In genomic region chr2:93927701-93928437, GRCm38 (mm10) we compare ENCODE assay signal across 32 mouse cellular contexts. TPM values are rescaled to one million over a fixed set of nuclear protein-coding genes. Genes with fewer than 3 reads are reported as not detected.
DNase-seq lines count a peak whose midpoint lies in the region; ATAC-seq and TF ChIP-seq lines count a peak whose summit lies in the region.
"Had no signal": no experiment of that assay in that cellular context is flagged by ENCODE, and none has a peak within 500 bp of the region (broad histone marks: within the 10 kb centered on the region; RNA-seq: fewer than 3 reads in every experiment).

No protein-coding gene starts in this region.

- peak; percentile 33 to 76 for DNase-seq in adrenal gland, adult (ENCODE audit: inconsistent age in 2 of 2, low spot score in 1 of 2)
- DNase-seq in adrenal gland, postnatal 10 days = no peak
- peak; percentile 48 for DNase-seq in right cerebral cortex, adult 18-20 months
- DNase-seq in right cerebral cortex, postnatal 14 days = no peak
- peak; percentile 98 for DNase-seq in R1 (ENCODE audit: low read depth, low spot score)
- DNase-seq in embryo, embryonic 11 days = no peak
- DNase-seq: cerebellum, adult 2 months; cerebellum, postnatal 25 days; gastrocnemius, postnatal 25 days; heart, postnatal 14 days; kidney, postnatal 25 days; liver; thymus, adult 18-20 months; thymus, postnatal 36 days had no signal

- TF ChIP-seq CTCF in olfactory bulb, adult 2 months (IDR thresholded peaks at IDR 0.05; ENCODE audit: insufficient read depth, low read depth, low read length) = no peak

- ATAC-seq in megakaryocyte, adult 5-6 weeks (ENCODE audit: poor library complexity, severe bottlenecking) = no peak
- ATAC-seq: forebrain, embryonic 14.5 days; intestine, postnatal 0 days had no signal

- no peak overlapping the region for H3K4me3 ChIP-seq in olfactory bulb, adult 2 months (ENCODE audit: insufficient read depth, low read depth, low read length)
- H3K4me3 ChIP-seq: embryonic facial prominence, embryonic 13.5 days; erythroblast, embryonic 14.5 days; heart, embryonic 13.5 days; hindbrain, embryonic 12.5 days; layer of hippocampus, adult 2 months; limb, embryonic 10.5 days; liver, embryonic 15.5 days; neural tube, embryonic 15.5 days had no signal

- no peak for TF ChIP-seq POLR2A in olfactory bulb, adult 2 months (IDR thresholded peaks at IDR 0.05; ENCODE audit: insufficient read depth, low read depth, low read length)

- peaks cover 9% of the 10 kb centered on the region for H3K4me1 ChIP-seq in olfactory bulb, adult 2 months (ENCODE audit: control insufficient read depth, insufficient read depth, low read length)
- H3K4me1 ChIP-seq: embryonic facial prominence, embryonic 13.5 days; hindbrain, embryonic 12.5 days; limb, embryonic 10.5 days; liver, embryonic 15.5 days; neural tube, embryonic 15.5 days had no signal

- peak overlapping the region; percentile 55; the same call in 1 of the 2 replicates for H3K27ac ChIP-seq in olfactory bulb, adult 2 months (ENCODE audit: insufficient read depth, low read depth, low read length)
- H3K27ac ChIP-seq: embryonic facial prominence, embryonic 13.5 days; heart, embryonic 13.5 days; hindbrain, embryonic 12.5 days; layer of hippocampus, adult 2 months; limb, embryonic 10.5 days; liver, embryonic 15.5 days; neural tube, embryonic 15.5 days had no signal

- WGBS in olfactory bulb, adult 2 months = 45% methylated on average over 13 of the region's 13 CpGs

RNA-seq across cellular contexts. Expression of gene Gm13889, which starts 29.1 kb away (rescaled TPM):
- 10 to 100 TPM; 22.9 to 43.6 TPM for total RNA-seq in adrenal gland, postnatal 10 days (2021)
- polyA plus RNA-seq in olfactory bulb, adult 2 months (2012; ENCODE audit: insufficient read depth, insufficient read length, low replicate concordance, missing spikeins) = not detected in 2 replicates
- 0.11 TPM in 1 of 2 replicates, not detected in the other for total RNA-seq in megakaryocyte, adult 5-6 weeks (2015)
- total RNA-seq in megakaryocyte, adult 5-6 weeks (2017) = 0.51 TPM in 1 of 2 replicates, not detected in the other
- total RNA-seq: MEL had no signal

RNA-seq across cellular contexts. Expression of gene Accsl, which starts 58.9 kb away (rescaled TPM):
- 1 to 10 TPM; 1.3 to 1.4 TPM for total RNA-seq in adrenal gland, postnatal 10 days (2021)
- polyA plus RNA-seq in olfactory bulb, adult 2 months (2012; ENCODE audit: insufficient read depth, insufficient read length, low replicate concordance, missing spikeins) = not detected in 2 replicates
- total RNA-seq in megakaryocyte, adult 5-6 weeks (2015) = not detected in 2 replicates
- not detected in 2 replicates for total RNA-seq in megakaryocyte, adult 5-6 weeks (2017)
- total RNA-seq: gastrocnemius, postnatal 25 days; heart, adult 18-20 months; heart, postnatal 14 days; MEL; midbrain, postnatal 0 days had no signal
- polyA plus RNA-seq: embryonic facial prominence, embryonic 13.5 days; erythroblast, embryonic 14.5 days; heart, embryonic 13.5 days; intestine, postnatal 0 days; kidney, embryonic 14.5 days; limb, embryonic 10.5 days; liver, embryonic 15.5 days; lung, embryonic 16.5 days; small intestine, adult 2 months had no signal

Comparison
In these comparisons a context has a peak if more than half of its experiments do, and no peak if none do; other contexts are left out.
1. DNase-seq: peak in adrenal gland, adult (2 of 2), right cerebral cortex, adult 18-20 months (single experiment) and R1 (single experiment); none in adrenal gland, postnatal 10 days (single experiment), right cerebral cortex, postnatal 14 days (single experiment) and embryo, embryonic 11 days (single experiment).
2. RNA of gene Gm13889, which starts 29.1 kb away (total RNA-seq): 22.9 to 43.6 TPM in adrenal gland, postnatal 10 days; 0.11 to 0.51 TPM in megakaryocyte, adult 5-6 weeks; every median in the first group is over 10 times any median in the second.